Mouse (Mus musculus): ENCODE data around the gene Bcl2l13.
"Not testable (repeated sequence)": the region's sequence is repeated elsewhere in the genome, so short reads cannot be mapped to it uniquely, and the experiment has no call there.

- not testable (repeated sequence) for TF ChIP-seq POLR2A (IDR thresholded peaks at IDR 0.05; ENCODE audit: control insufficient read depth, low read depth, low read length); CTCF (IDR thresholded peaks at IDR 0.05; ENCODE audit: control insufficient read depth, insufficient read depth, insufficient replicate concordance, low read depth, low read length)
These were observed 14.7 kb downstream of the Bcl2l13 start for GRCm38 (mm10) chr6:120850720-120851119.
